Comparison of ENCODE assay signal across 22 mouse cellular contexts in the genomic region with DNA sequence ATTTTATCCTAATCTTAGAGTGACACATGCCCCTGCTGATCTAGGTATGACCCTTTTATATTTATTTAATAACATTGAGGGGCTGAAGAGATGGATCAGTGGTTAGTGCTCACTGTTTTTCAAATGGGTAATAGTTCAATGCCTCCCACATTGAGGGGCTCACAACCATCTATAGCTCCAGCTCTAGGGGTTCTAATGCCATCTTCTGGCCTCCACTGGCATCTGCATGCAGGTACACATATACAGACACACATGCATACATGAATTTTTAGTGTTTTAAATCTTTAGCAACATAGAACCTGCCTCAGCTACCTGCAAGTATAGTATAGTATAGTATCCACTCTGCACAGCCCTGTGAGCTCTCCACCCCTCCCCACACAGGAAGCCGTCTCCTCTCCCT.
DNase-seq lines count a peak whose midpoint lies in the region; ATAC-seq and TF ChIP-seq lines count a peak whose summit lies in the region.
"Had no signal": no experiment of that assay in that cellular context is flagged by ENCODE, and none has a peak within 500 bp of the region (broad histone marks: within the 10 kb centered on the region; RNA-seq: fewer than 3 reads in every experiment).

No protein-coding gene starts in this region.

- ATAC-seq in heart, postnatal 0 days (ENCODE audit: insufficient read depth, low read depth), result no peak
- no peak for ATAC-seq in liver, embryonic 14.5 days (ENCODE audit: insufficient read depth)
- ATAC-seq: forebrain, embryonic 13.5 days had no signal

- H3K4me1 ChIP-seq in heart, postnatal 0 days (ENCODE audit: control insufficient read depth, insufficient read depth), result peaks cover 7% of the 10 kb centered on the region; the same call in 1 of the 2 replicates
- H3K4me1 ChIP-seq in liver, embryonic 14.5 days (replicated peaks; ENCODE audit: control insufficient read depth in 2 of 2, insufficient read depth in 2 of 2, low read length in 1 of 2), result no peaks in the 10 kb centered on the region
- H3K4me1 ChIP-seq in E14TG2a.4 (replicated peaks; ENCODE audit: low read depth, low read length), result peaks cover 8% of the 10 kb centered on the region
- H3K4me1 ChIP-seq: kidney, embryonic 15.5 days had no signal

- no peaks in the 10 kb centered on the region for H3K27me3 ChIP-seq in heart, postnatal 0 days (ENCODE audit: control insufficient read depth, insufficient read depth, low read length)
- H3K27me3 ChIP-seq in liver, embryonic 14.5 days (ENCODE audit: control insufficient read depth, insufficient read depth, low read length), result no peaks in the 10 kb centered on the region
- H3K27me3 ChIP-seq in E14TG2a.4 (ENCODE audit: insufficient read depth, low read length), result no peaks in the 10 kb centered on the region
- H3K27me3 ChIP-seq: forebrain, embryonic 13.5 days; kidney, embryonic 15.5 days had no signal

- 0 out of 2 replicates have a peak, but pooled peaks have one; percentile 6 for TF ChIP-seq CTCF in heart, postnatal 0 days (IDR thresholded peaks at IDR 0.05; ENCODE audit: low read depth)
- 0 out of 2 replicates have a peak, but pooled peaks have one; percentile 18 for TF ChIP-seq CTCF in liver, embryonic 14.5 days (IDR thresholded peaks at IDR 0.05; ENCODE audit: low read depth)
- peak; percentile 18; the same call in 1 of the 2 replicates for TF ChIP-seq CTCF in E14TG2a.4 (conservative IDR thresholded peaks at IDR 0.05; ENCODE audit: low read length)

- 93% methylated on average over 1 of the region's 1 CpGs for WGBS in heart, postnatal 0 days
- WGBS in liver, embryonic 14.5 days (ENCODE audit: insufficient replicate concordance), result 76% methylated on average over 1 of the region's 1 CpGs

- H3K9me3 ChIP-seq in heart, postnatal 0 days (replicated peaks; ENCODE audit: control insufficient read depth, low read length), result no peaks in the 10 kb centered on the region
- H3K9me3 ChIP-seq in liver, embryonic 14.5 days (ENCODE audit: control insufficient read depth, low read length), result no peaks in the 10 kb centered on the region
- no peaks in the 10 kb centered on the region for H3K9me3 ChIP-seq in E14TG2a.4 (ENCODE audit: low read length)
- H3K9me3 ChIP-seq: forebrain, embryonic 13.5 days; kidney, embryonic 15.5 days; limb, embryonic 10.5 days had no signal

- no peak overlapping the region for H3K9ac ChIP-seq in heart, postnatal 0 days (replicated peaks; ENCODE audit: low read depth, low read length)
- no peak overlapping the region for H3K9ac ChIP-seq in liver, embryonic 14.5 days (replicated peaks)
- H3K9ac ChIP-seq: forebrain, embryonic 13.5 days; hindbrain, embryonic 14.5 days; kidney, embryonic 15.5 days had no signal

- H3K36me3 ChIP-seq in heart, postnatal 0 days (replicated peaks; ENCODE audit: control insufficient read depth, insufficient read depth, low read length), result no peaks in the 10 kb centered on the region
- H3K36me3 ChIP-seq in liver, embryonic 14.5 days (replicated peaks; ENCODE audit: control insufficient read depth, insufficient read depth, low read depth), result no peaks in the 10 kb centered on the region
- no peaks in the 10 kb centered on the region for H3K36me3 ChIP-seq in E14TG2a.4 (ENCODE audit: insufficient read depth, low read length)
- H3K36me3 ChIP-seq: kidney, embryonic 15.5 days; limb, embryonic 10.5 days had no signal

- no peak overlapping the region for H3K4me3 ChIP-seq in heart, postnatal 0 days (ENCODE audit: low read depth, low read length)
- no peak overlapping the region for H3K4me3 ChIP-seq in liver, embryonic 14.5 days (ENCODE audit: insufficient read depth in 1 of 2, low read depth in 2 of 2, low read length in 2 of 2)
- H3K4me3 ChIP-seq in E14TG2a.4 (replicated peaks; ENCODE audit: low read length), result no peak overlapping the region
- H3K4me3 ChIP-seq: forebrain, embryonic 13.5 days; kidney, embryonic 15.5 days; limb, embryonic 10.5 days had no signal

- TF ChIP-seq EP300 in heart, postnatal 0 days (IDR thresholded peaks at IDR 0.05; ENCODE audit: low read depth), result no peak
- no peak for TF ChIP-seq EP300 in liver, embryonic 14.5 days (IDR thresholded peaks at IDR 0.05; ENCODE audit: low read depth)

- H3K27ac ChIP-seq in heart, postnatal 0 days (ENCODE audit: low read depth), result no peak overlapping the region
- H3K27ac ChIP-seq in liver, embryonic 14.5 days, result no peak overlapping the region
- H3K27ac ChIP-seq: forebrain, embryonic 13.5 days; hindbrain, embryonic 14.5 days; kidney, embryonic 15.5 days; limb, embryonic 10.5 days; macrophage had no signal

- H3K4me2 ChIP-seq in heart, postnatal 0 days (ENCODE audit: low read depth, low read length), result no peak overlapping the region
- no peak overlapping the region for H3K4me2 ChIP-seq in liver, embryonic 14.5 days (ENCODE audit: low read depth)
- H3K4me2 ChIP-seq: forebrain, embryonic 13.5 days; hindbrain, embryonic 14.5 days; kidney, embryonic 15.5 days had no signal

- DNase-seq in heart, postnatal 0 days (ENCODE audit: low spot score), result no peak
- DNase-seq in heart, adult 8-10 months (ENCODE audit: low spot score), result no peak
- DNase-seq in liver, embryonic 14.5 days (ENCODE audit: low read depth in 3 of 3, low spot score in 3 of 3), result no peak
- no peak for DNase-seq in liver
- peak; percentile 33 for DNase-seq in 416B (ENCODE audit: low read depth)
- DNase-seq in urinary bladder, adult 18-20 months (ENCODE audit: low spot score in 2 of 2), result no peak
- DNase-seq: adrenal gland, postnatal 14 days; cerebellum, adult 8-10 months; cerebellum, postnatal 36 days; embryo, embryonic 11 days; gastrocnemius, postnatal 14 days; heart, adult 18-20 months; heart, postnatal 36 days; kidney, postnatal 4 days; layer of hippocampus, adult 9-11 months; lung, adult 2 months had no signal
